Mouse (Mus musculus) thymus, postnatal 0 days (tissue): Measurements from ENCODE around the gene Dpm3. TPM values are rescaled to one million over a fixed set of nuclear protein-coding genes. Genes with fewer than 3 reads are reported as not detected.

ENCODE experiments used
- DNase-seq: peaks from one replicate; pipeline ENCODE4 v3.0.0-alpha.2; 2015; ENCODE audit warnings: low spot score
- polyA plus RNA-seq: library from polyadenylated mRNA; unstranded; fragments of >200 nt; fragmentation: Nextera tagmentation; extraction: Ambion mirVana; gene quantifications from 2 replicates; pipeline ENCODE4 v1.2.1, GENCODE M21; 2015

The Dpm3 gene
- polyA plus RNA-seq, 1 experiment from 2014 or later, result 163 TPM

- DNase-seq, result no peak
These were observed 27.8 kb upstream of the Dpm3 start for GRCm38 (mm10) chr3:89231345-89231744.

- no peak for DNase-seq
These were observed 27.3 kb upstream of the Dpm3 start for GRCm38 (mm10) chr3:89231772-89232275.

- DNase-seq, result no peak
These were observed 26.5 kb upstream of the Dpm3 start for GRCm38 (mm10) chr3:89232614-89233013.

- DNase-seq, result no peak
These were observed 25.5 kb upstream of the Dpm3 start for GRCm38 (mm10) chr3:89233562-89234110.

GRCm38 (mm10) chr3:89236516-89236915 is 22.6 kb upstream of the Dpm3 start:
- no peak for DNase-seq

- no peak for DNase-seq
These were observed 21.5 kb upstream of the Dpm3 start for GRCm38 (mm10) chr3:89237682-89238081.

GRCm38 (mm10) chr3:89238494-89238893 is 20.7 kb upstream of the Dpm3 start:
- no peak for DNase-seq

GRCm38 (mm10) chr3:89242331-89242895 is 16.7 kb upstream of the Dpm3 start:
- DNase-seq, result peak; percentile 26

GRCm38 (mm10) chr3:89243609-89244008 is 15.5 kb upstream of the Dpm3 start:
- DNase-seq, result peak; percentile 83

- no peak for DNase-seq
These were observed 14.8 kb upstream of the Dpm3 start for GRCm38 (mm10) chr3:89244158-89244981.

GRCm38 (mm10) chr3:89244982-89245687 is 14.0 kb upstream of the Dpm3 start:
- peak; percentile 71 for DNase-seq

- peak; percentile 53 for DNase-seq
These were observed 13.4 kb upstream of the Dpm3 start, which contains the start of gene Krtcap2 for GRCm38 (mm10) chr3:89245688-89246171. Gene Krtcap2, plus strand, starts transcription at chr3:89245966.

- peak; percentile 89 for DNase-seq
These were observed 12.7 kb upstream of the Dpm3 start, which contains the start of gene Trim46 for GRCm38 (mm10) chr3:89246261-89247100. Gene Trim46, minus strand, starts transcription at chr3:89246309.

GRCm38 (mm10) chr3:89247466-89247865 is 11.7 kb upstream of the Dpm3 start:
- DNase-seq, result no peak

GRCm38 (mm10) chr3:89250435-89251040 is 8.6 kb upstream of the Dpm3 start:
- DNase-seq, result peak; percentile 42

- DNase-seq, result peak; percentile 73
These were observed 7.7 kb upstream of the Dpm3 start for GRCm38 (mm10) chr3:89251365-89251895.

GRCm38 (mm10) chr3:89254994-89255393 is 4.2 kb upstream of the Dpm3 start:
- no peak for DNase-seq

GRCm38 (mm10) chr3:89256177-89256576 is 3.0 kb upstream of the Dpm3 start:
- DNase-seq, result no peak

- no peak for DNase-seq
These were observed 1.1 kb downstream of the Dpm3 start for GRCm38 (mm10) chr3:89260211-89260610.

- no peak for DNase-seq
These were observed 3.3 kb downstream of the Dpm3 start for GRCm38 (mm10) chr3:89262417-89262816.
